Mouse (Mus musculus): ENCODE results near the gene Dolk. TPM values are rescaled to one million over a fixed set of nuclear protein-coding genes. Genes with fewer than 3 reads are reported as not detected.

Gene Dolk
- polyA plus RNA-seq, 1 experiment: 29.6 TPM

DNA sequence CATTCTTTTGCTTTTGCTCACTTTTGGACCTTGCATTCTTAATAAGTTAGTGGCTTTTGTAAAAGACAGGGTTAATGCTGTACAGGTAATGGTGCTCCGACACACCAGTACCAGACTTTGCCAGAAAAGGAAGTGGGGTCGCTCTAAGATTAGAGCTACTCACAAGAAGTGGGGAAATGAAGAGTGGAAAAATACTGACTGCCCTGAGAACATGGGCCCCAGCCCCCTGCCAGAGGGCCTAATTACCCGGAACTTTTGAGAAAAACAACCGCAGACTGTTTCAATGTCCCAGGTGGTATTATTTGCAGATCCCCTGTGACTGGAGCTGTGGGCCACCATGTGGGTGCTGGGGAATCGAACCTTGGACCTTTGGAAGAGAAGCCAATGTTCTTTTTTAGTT is 50.5 kb downstream of the Dolk start:
- no peak for DNase-seq

More for the DNA sequence above, 50.5 kb downstream of the Dolk start:
- H3K4me3 ChIP-seq (ENCODE audit: insufficient read depth, low read depth, low read length): no peak overlapping the region
- H3K27me3 ChIP-seq (replicated peaks; ENCODE audit: control insufficient read depth, insufficient read depth, low read length): no peaks in the 10 kb centered on the region
- TF ChIP-seq POLR2A (IDR thresholded peaks at IDR 0.05; ENCODE audit: low read depth, low read length) (no peak), CTCF (conservative IDR thresholded peaks at IDR 0.05; ENCODE audit: insufficient read depth, insufficient read length, low read depth, low read length) (no peak)
- H3K4me1 ChIP-seq (ENCODE audit: control insufficient read depth, insufficient read depth, low read length): peaks cover 17% of the 10 kb centered on the region; the same call in 1 of the 2 replicates
- H3K36me3 ChIP-seq (ENCODE audit: control insufficient read depth, insufficient read depth, low read length): no peaks in the 10 kb centered on the region
- 42% methylated on average over 5 of the region's 5 CpGs for WGBS
- no peak overlapping the region for H3K27ac ChIP-seq (ENCODE audit: insufficient read depth, low read depth, low read length)

Other genes with a start within 250 kb of the Dolk start
- gene Wdr34, start 237.5 kb downstream of the Dolk start, polyA plus RNA-seq (2012; rRNA removed): 32.0 and 37.8 TPM in 2 replicates
- 30.4 and 37.4 TPM in 2 replicates for gene Set, start 229.0 kb downstream of the Dolk start, polyA plus RNA-seq (2012; rRNA removed)
- gene Pkn3, start 208.7 kb downstream of the Dolk start, polyA plus RNA-seq (2012; rRNA removed): 4.7 and 4.8 TPM in 2 replicates
- gene Zdhhc12, start 192.7 kb downstream of the Dolk start, polyA plus RNA-seq (2012; rRNA removed): 49.0 and 69.1 TPM in 2 replicates
- 45.8 and 59.5 TPM in 2 replicates for gene Zer1, start 161.7 kb downstream of the Dolk start, polyA plus RNA-seq (2012; rRNA removed)
- gene Tbc1d13, start 152.6 kb downstream of the Dolk start, polyA plus RNA-seq (2012; rRNA removed): 156 and 161 TPM in 2 replicates
- gene Endog, start 114.8 kb downstream of the Dolk start, polyA plus RNA-seq (2012; rRNA removed): 78.0 and 98.0 TPM in 2 replicates
- 22.8 and 23.6 TPM in 2 replicates for gene Spout1, start 107.9 kb downstream of the Dolk start, polyA plus RNA-seq (2012; rRNA removed)
- 71.6 and 88.3 TPM in 2 replicates for gene Kyat1, start 80.5 kb downstream of the Dolk start, polyA plus RNA-seq (2012; rRNA removed)
- gene Lrrc8a, start 48.6 kb downstream of the Dolk start, polyA plus RNA-seq (2012; rRNA removed): 42.0 and 45.4 TPM in 2 replicates
- gene Gm28035, start 45.8 kb downstream of the Dolk start, polyA plus RNA-seq (2012; rRNA removed): 6.4 and 12.7 TPM in 2 replicates
- 117 and 130 TPM in 2 replicates for gene Phyhd1, start 20.1 kb downstream of the Dolk start, polyA plus RNA-seq (2012; rRNA removed)
- not detected in 2 replicates for gene Gm28038, start 5.3 kb downstream of the Dolk start, polyA plus RNA-seq (2012; rRNA removed)
- 17.5 and 18.7 TPM in 2 replicates for gene Nup188, start 63 bp upstream of the Dolk start, polyA plus RNA-seq (2012; rRNA removed)
- gene Sh3glb2, start 73.0 kb upstream of the Dolk start, polyA plus RNA-seq (2012; rRNA removed): 84.6 and 132 TPM in 2 replicates
- gene Miga2, start 77.9 kb upstream of the Dolk start, polyA plus RNA-seq (2012; rRNA removed): 46.8 and 53.3 TPM in 2 replicates
- gene Dolpp1, start 105.9 kb upstream of the Dolk start, polyA plus RNA-seq (2012; rRNA removed): 30.6 and 36.4 TPM in 2 replicates
- 214 and 254 TPM in 2 replicates for gene Crat, start 129.5 kb upstream of the Dolk start, polyA plus RNA-seq (2012; rRNA removed)
- gene Ptpa, start 129.7 kb upstream of the Dolk start, polyA plus RNA-seq (2012; rRNA removed): 132 and 176 TPM in 2 replicates
- gene Ier5l, start 187.9 kb upstream of the Dolk start, polyA plus RNA-seq (2012; rRNA removed): 9.9 and 16.1 TPM in 2 replicates